Mouse (Mus musculus): Measurements from ENCODE around the gene Slc25a48.

The Slc25a48 gene

DNA sequence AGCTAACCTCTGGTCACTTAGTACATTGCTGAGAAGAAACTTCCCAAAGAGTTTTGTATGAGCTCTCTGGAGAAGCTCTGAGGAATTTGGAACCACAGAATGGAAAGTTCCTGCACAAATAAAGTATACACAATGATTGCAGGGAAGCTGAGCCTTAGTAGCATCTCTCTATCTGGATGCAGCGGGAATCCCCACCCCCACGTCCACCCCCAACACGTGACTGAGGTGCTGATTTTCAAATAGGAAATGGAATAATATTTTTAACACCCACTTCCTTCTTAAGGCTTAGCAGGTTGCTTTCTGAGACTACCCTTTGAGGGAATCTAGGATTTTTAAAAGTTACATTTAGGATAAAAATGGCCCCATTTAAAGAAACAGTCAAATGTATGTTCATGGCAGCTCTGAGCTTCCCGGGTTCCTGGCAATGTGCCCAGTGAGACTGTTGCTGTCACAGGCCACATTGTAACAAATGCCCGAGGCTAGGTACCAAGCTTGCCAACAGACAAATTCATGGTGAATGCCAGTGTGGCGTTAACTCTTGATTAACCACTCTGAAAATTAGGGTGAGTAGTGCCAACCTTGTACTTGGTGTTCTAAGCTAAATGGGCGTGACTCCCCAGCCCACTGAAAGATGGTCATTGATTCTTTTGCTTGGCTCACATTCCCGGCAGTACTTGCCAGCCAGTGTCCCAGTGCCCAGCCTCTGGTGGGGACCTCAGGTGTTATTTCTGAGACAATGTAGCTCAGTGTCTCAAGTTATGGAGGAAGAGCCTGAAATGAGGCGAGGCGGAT, 11.3 kb downstream of the Slc25a48 start:
- no peak for DNase-seq (ENCODE audit: low read depth, low spot score)

- no peak for DNase-seq (ENCODE audit: low read depth, low spot score)
Measured at GRCm38 (mm10) chr13:56450035-56450434, 11.9 kb downstream of the Slc25a48 start.

- no peak for DNase-seq (ENCODE audit: low read depth, low spot score)
Measured at GRCm38 (mm10) chr13:56458001-56458400, 19.8 kb downstream of the Slc25a48 start.

DNA sequence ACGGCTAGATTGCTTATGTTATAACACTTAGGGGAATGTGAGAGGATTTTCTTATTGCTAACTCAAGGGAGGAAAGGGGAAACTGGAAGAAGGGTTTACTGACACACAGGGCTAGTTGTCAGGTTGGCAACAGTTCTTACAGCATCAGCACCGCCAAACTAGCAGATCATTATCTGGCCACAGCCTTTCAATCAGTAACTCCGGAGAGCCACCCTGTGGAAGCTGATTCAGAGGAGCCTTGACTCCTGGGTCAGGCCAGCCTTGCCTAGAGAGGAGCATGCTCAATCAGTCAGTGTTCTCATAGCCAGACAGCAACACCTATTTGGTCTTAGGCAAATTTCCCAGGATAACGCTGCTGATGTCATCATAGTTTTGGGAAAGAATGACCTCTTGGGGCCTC, 23.3 kb downstream of the Slc25a48 start:
- DNase-seq (ENCODE audit: low read depth, low spot score) = no peak

DNA sequence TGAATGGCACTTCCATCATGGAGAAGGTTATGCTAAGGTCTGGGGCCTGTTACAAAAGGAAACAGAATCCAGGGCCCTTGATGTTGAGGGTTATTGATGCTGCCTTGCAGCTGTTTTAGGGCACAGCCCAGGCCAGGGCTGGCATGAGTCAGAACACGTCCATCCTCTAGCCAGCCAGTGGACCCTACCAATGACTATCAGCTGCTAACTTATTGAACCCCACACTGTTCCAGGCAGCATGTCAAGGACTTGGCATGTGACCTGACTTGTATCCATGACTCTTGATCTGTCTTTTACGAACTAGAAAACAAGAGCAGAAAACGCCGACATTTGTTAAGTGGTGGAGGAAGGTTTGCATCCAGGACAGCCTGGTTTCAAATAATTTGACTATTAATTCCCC, 24.6 kb downstream of the Slc25a48 start:
- DNase-seq (ENCODE audit: low read depth, low spot score) = no peak

- DNase-seq (ENCODE audit: low read depth, low spot score) = no peak
Measured at GRCm38 (mm10) chr13:56463261-56463660, 25.1 kb downstream of the Slc25a48 start.

GRCm38 (mm10) chr13:56463750-56464149, 25.6 kb downstream of the Slc25a48 start:
- no peak for DNase-seq (ENCODE audit: low read depth, low spot score)

- no peak for DNase-seq (ENCODE audit: low read depth, low spot score)
Measured at GRCm38 (mm10) chr13:56467786-56468185, 29.6 kb downstream of the Slc25a48 start.

DNA sequence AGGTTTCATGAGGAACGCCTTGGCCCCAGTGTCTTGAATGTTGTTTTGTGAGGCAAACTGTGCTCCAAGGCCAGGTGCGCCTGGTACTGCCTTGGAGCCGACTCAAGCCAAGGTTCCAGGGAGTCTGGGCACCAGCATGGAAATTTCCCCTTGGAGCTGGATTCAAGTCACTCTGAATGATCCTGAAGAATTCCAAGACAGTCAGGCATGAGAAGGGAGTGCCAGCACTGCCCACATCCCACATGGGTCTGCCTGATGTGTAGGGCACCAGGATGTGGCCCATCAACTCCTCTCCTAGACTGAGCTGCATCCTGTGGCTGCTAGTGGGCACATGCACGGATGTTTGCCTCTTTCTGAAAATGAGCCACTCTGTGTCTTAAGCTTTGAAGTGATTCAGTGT, 30.4 kb downstream of the Slc25a48 start:
- no peak for DNase-seq (ENCODE audit: low read depth, low spot score)

DNA sequence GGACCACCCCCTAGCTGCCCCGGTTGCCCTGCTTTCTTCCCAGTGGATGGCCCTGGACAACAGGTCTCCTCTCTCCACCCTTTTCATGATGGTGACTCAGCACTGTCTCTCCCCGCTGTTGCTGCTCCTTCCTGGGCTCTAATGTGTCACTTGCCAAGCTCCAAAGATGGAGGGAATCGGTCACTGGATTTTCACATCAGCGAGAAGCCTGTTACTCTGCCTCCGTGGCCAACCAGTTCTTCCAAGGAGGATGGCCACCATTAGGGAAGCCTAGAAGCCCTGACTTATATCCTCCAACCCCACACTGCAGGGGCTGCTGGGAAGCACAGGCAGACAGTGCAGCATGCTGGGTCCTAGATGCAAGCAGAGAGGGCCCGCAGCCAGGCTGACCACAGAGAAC, 33.1 kb downstream of the Slc25a48 start:
- no peak for DNase-seq (ENCODE audit: low read depth, low spot score)

GRCm38 (mm10) chr13:56471951-56472350, 33.8 kb downstream of the Slc25a48 start:
- DNase-seq (ENCODE audit: low read depth, low spot score) = no peak

DNA sequence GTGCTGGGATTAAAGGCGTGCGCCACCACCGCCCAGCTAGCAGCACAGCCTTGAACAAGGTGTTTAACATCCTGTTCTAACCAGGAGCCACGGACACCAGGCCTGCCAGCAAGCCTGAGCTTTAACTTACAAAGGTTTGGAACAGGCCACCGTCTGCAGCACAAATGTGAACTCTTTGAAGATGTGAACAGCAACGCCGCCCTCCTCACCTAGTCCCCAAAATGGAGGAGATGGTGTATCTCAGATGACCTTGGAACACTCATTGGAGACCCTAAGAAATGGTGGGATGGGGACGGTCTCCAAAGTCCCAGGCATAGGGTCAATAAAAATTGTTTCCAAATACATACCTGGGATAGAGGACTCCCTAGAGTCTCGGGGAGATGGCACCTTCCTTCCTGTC, 34.5 kb downstream of the Slc25a48 start:
- no peak for DNase-seq (ENCODE audit: low read depth, low spot score)

DNA sequence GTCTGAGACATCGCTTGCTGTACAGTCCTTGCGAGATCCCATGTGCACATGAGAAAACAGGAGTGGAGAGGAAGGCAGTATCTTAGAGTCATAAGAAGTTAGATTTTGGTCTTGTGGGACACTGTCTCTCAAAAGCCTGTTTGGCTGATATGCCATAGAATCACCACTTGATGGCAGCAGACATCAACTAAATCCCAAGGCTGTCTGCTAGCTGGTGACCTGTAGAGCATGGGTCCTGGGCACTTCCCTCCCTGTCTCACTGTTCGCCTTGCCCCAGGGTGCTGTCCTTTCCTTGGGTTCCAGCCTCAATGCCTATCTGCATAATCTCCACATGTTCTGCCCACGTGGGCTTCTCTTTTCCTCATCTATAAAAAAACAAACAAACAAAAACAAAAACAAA, 37.2 kb downstream of the Slc25a48 start:
- DNase-seq (ENCODE audit: low read depth, low spot score) = peak; percentile 30

DNA sequence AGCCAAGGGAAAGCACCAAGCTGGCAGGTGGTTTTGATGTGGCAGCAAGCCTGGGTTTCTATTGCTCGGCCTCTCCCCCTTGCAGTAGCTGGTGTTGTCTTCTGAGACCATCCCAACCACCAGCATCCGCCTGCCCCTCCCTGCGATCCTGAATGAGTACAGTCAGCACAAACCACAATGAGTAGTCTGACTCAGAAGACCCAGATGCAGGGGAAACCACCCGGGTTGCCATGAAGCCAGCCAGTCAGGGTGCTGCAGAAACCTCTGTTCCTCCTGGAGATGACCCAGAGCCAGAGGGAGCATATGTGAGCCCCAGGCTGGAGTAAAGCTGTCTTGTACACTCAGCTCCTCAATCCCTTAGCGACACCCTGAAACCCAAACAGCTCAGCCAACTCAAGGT, 38.6 kb downstream of the Slc25a48 start:
- DNase-seq (ENCODE audit: low read depth, low spot score) = no peak

- DNase-seq (ENCODE audit: low read depth, low spot score) = no peak
Measured at GRCm38 (mm10) chr13:56477271-56477670, 39.1 kb downstream of the Slc25a48 start.

DNA sequence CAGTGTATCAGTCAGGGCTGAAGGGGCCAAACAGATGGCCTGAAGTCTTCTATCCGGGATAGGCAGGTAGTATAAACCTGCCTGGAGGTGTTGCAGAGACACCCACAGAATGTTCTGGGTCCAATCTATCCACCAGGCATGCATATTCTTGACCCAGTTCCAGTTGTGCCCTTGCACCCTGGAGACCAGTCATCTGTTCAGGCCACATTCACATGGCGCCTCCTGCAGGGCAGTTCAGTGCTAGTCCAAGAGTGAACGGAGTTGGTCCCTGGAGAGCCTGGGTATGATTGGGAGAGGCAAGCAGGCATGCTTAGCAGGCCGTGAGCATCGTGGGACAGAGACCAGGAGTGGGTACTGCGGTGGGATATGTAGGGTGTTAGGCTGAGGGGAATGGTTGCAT, 39.9 kb downstream of the Slc25a48 start:
- DNase-seq (ENCODE audit: low read depth, low spot score) = no peak

DNA sequence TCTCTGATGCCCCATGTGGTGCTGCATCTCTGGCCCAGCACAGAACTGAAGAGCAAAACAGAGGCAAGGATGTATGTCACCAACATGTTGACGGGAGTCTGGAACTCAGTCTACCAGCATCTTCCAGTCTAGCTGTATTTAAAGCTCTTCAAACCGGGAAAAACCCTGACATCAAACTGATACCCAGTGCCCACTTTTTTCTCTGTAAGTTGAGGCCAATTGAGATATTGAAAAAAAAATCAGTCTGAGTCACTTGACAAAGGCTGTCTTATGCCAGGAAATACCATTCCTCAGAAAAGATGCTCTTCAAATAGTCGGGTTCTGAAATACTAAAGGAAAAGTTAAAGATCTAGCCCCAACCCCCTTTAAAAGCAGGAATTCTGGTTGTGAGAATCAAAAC, 44.0 kb downstream of the Slc25a48 start, which contains the start of gene Il9:
Gene Il9, minus strand, starts transcription at position 101 of the 400 bp plus-strand sequence.
- no peak for DNase-seq (ENCODE audit: low read depth, low spot score)

DNA sequence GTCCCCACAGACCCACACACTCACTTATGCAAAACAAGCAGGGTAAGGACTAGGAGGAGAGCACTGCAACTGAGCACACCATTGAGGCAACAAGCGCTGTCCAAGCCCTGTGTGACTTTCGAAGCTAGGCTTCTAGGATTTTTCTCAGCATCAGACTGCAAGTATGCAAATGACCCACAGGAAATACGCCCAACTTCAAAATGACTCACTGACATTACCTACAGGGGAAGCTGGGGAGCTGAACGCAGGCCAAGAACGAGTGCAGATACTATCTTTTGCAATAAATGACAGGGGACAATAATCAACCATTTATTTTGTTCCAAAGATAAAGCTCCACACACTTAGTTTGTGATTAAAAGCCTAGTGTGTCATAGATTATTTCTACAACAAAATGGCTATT, 49.9 kb downstream of the Slc25a48 start:
- DNase-seq (ENCODE audit: low read depth, low spot score) = no peak

DNA sequence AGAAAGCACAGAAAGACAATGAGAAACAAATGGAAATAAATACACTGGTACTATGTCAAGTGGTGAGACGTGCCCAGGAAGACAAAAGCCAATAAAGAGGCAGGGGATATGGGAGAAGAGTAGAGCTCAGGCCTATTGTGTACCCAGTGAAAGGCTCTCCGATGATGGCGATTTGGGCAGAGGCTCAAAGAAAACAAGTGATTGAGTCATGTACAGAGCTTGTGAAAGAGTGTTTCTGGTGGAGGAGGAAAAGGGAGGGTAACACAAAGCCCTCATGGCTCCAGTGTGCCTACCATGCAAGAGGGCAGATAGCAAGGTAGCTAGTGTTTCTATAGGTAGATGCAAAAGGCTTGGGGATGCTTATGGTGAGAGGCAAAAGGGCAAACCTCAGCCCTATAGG, 56.3 kb downstream of the Slc25a48 start:
- no peak for DNase-seq (ENCODE audit: low read depth, low spot score)

- no peak for DNase-seq (ENCODE audit: low read depth, low spot score)
Measured at GRCm38 (mm10) chr13:56500132-56500531, 62.0 kb downstream of the Slc25a48 start.

- no peak for DNase-seq (ENCODE audit: low read depth, low spot score)
Measured at GRCm38 (mm10) chr13:56500636-56501035, 62.5 kb downstream of the Slc25a48 start.

GRCm38 (mm10) chr13:56501866-56502420, 63.8 kb downstream of the Slc25a48 start:
- DNase-seq (ENCODE audit: low read depth, low spot score) = no peak

DNA sequence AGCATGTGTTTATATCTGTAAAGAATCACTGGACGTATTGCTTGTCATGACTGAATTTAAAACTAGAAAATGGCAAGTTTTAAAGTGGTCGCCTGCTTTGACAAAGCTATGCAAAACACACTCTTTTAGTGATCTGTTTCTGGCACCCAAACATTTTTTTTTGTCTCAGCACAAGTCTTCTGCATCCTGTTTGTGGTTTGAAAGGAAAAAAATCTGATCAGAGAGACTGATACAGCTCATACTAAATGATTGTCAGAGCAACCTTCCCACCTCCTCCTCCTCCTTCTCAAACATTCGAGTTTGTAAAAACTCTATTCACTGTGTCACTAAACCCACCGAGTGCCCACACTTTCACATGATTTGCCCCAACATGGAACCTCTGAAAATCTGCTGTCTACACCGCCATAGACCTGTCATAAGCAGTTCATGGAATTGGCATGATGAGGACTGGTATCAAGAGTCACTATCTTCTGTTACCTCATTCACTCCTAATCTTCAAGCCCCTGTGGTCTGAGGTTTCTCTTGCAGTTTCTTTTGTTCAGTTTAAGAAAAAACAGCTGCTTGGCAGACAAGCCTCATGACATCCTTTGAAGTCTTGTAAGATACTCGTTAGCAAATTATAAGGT, 68.8 kb downstream of the Slc25a48 start:
- no peak for DNase-seq (ENCODE audit: low read depth, low spot score)

Data from embryo, embryonic 11.5 days (tissue).